Mouse (Mus musculus): ENCODE measurements around the gene Tmem101. TPM values are rescaled to one million over a fixed set of nuclear protein-coding genes. Genes with fewer than 3 reads are reported as not detected.
A peak's percentile ranks its signal among the peaks of the same experiment; 100 is the strongest.

Tmem101 gene
- total RNA-seq (2021) = 10 to 100 TPM; 14.3 to 17.5 TPM

GRCm38 (mm10) chr11:102156039-102156785 lies at the start of gene Tmem101:
Gene Tmem101 (minus strand): TSS chr11:102156404.
- intact Hi-C loops (cut with DNase I) = loop anchor here (5.0 kb wide), 1 partner anchor 111 kb away; the partner anchor contains the start of gene Asb16
- peak; percentile 79 for DNase-seq (ENCODE audit: low spot score)

GRCm38 (mm10) chr11:102201408-102201821 lies 45.2 kb upstream of the Tmem101 start:
- no peak for DNase-seq (ENCODE audit: low spot score)
- intact Hi-C loops (cut with DNase I) = no loop called here

- intact Hi-C loops (cut with DNase I) = no loop called here
- no peak for DNase-seq (ENCODE audit: low spot score)
Observed at GRCm38 (mm10) chr11:102199856-102200255, 43.7 kb upstream of the Tmem101 start.

GRCm38 (mm10) chr11:102198245-102198644 lies 42.0 kb upstream of the Tmem101 start:
- no peak for DNase-seq (ENCODE audit: low spot score)
- intact Hi-C loops (cut with DNase I) = no loop called here

- no peak for DNase-seq (ENCODE audit: low spot score)
- intact Hi-C loops (cut with DNase I) = no loop called here
Observed at GRCm38 (mm10) chr11:102196018-102196797, 40.0 kb upstream of the Tmem101 start.

- no peak for DNase-seq (ENCODE audit: low spot score)
- intact Hi-C loops (cut with DNase I) = loop anchor here (2.0 kb wide), 1 partner anchor 13 kb away; no protein-coding TSS in a partner anchor
Observed at GRCm38 (mm10) chr11:102193657-102194440, 37.6 kb upstream of the Tmem101 start.

- intact Hi-C loops (cut with DNase I) = no loop called here
- no peak for DNase-seq (ENCODE audit: low spot score)
Observed at GRCm38 (mm10) chr11:102190848-102191247, 34.6 kb upstream of the Tmem101 start.

- peak; percentile 85 for DNase-seq (ENCODE audit: low spot score)
- intact Hi-C loops (cut with DNase I) = loop anchor here (2.0 kb wide), 1 partner anchor 39 kb away; no protein-coding TSS in a partner anchor
Observed at GRCm38 (mm10) chr11:102189461-102190436, 33.5 kb upstream of the Tmem101 start, which contains the start of gene G6pc3. Gene G6pc3 (plus strand): TSS chr11:102189620.

GRCm38 (mm10) chr11:102188980-102189379 lies 32.8 kb upstream of the Tmem101 start:
- no peak for DNase-seq (ENCODE audit: low spot score)
- intact Hi-C loops (cut with DNase I) = loop anchor here (2.0 kb wide), 1 partner anchor 40 kb away; no protein-coding TSS in a partner anchor

GRCm38 (mm10) chr11:102186235-102186634 lies 30.0 kb upstream of the Tmem101 start:
- DNase-seq (ENCODE audit: low spot score) = no peak
- intact Hi-C loops (cut with DNase I) = no loop called here

GRCm38 (mm10) chr11:102185677-102186076 lies 29.5 kb upstream of the Tmem101 start:
- intact Hi-C loops (cut with DNase I) = loop anchor here (2.0 kb wide), 1 partner anchor 63 kb away; the partner anchor contains the start of gene BC030867
- DNase-seq (ENCODE audit: low spot score) = no peak

- DNase-seq (ENCODE audit: low spot score) = peak; percentile 91
- intact Hi-C loops (cut with DNase I) = loop anchor here (2.0 kb wide), 1 partner anchor 64 kb away; the partner anchor contains the start of gene BC030867
Observed at GRCm38 (mm10) chr11:102184646-102185495, 28.7 kb upstream of the Tmem101 start, which contains the start of gene Lsm12. Gene Lsm12 (minus strand): TSS chr11:102185296.

GRCm38 (mm10) chr11:102184253-102184645 lies 28.0 kb upstream of the Tmem101 start:
- intact Hi-C loops (cut with DNase I) = loop anchor here (2.0 kb wide), 1 partner anchor 65 kb away; the partner anchor contains the start of gene BC030867
- no peak for DNase-seq (ENCODE audit: low spot score)

GRCm38 (mm10) chr11:102179836-102180235 lies 23.6 kb upstream of the Tmem101 start:
- intact Hi-C loops (cut with DNase I) = no loop called here

GRCm38 (mm10) chr11:102168689-102169088 lies 12.5 kb upstream of the Tmem101 start:
- intact Hi-C loops (cut with DNase I) = no loop called here
- DNase-seq (ENCODE audit: low spot score) = no peak

More at GRCm38 (mm10) chr11:102179836-102180235, 23.6 kb upstream of the Tmem101 start:
- DNase-seq (ENCODE audit: low spot score) = no peak

GRCm38 (mm10) chr11:102167539-102167938 lies 11.3 kb upstream of the Tmem101 start:
- intact Hi-C loops (cut with DNase I) = no loop called here

GRCm38 (mm10) chr11:102165971-102166722 lies 9.9 kb upstream of the Tmem101 start:
- intact Hi-C loops (cut with DNase I) = no loop called here
- DNase-seq (ENCODE audit: low spot score) = no peak

More at GRCm38 (mm10) chr11:102167539-102167938, 11.3 kb upstream of the Tmem101 start:
- no peak for DNase-seq (ENCODE audit: low spot score)
